Mouse (Mus musculus): ENCODE results near the gene 1810037I17Rik. TPM values are rescaled to one million over a fixed set of nuclear protein-coding genes. Genes with fewer than 3 reads are reported as not detected.

Gene 1810037I17Rik
- polyA plus RNA-seq, 1 experiment = 85.1 TPM

DNA sequence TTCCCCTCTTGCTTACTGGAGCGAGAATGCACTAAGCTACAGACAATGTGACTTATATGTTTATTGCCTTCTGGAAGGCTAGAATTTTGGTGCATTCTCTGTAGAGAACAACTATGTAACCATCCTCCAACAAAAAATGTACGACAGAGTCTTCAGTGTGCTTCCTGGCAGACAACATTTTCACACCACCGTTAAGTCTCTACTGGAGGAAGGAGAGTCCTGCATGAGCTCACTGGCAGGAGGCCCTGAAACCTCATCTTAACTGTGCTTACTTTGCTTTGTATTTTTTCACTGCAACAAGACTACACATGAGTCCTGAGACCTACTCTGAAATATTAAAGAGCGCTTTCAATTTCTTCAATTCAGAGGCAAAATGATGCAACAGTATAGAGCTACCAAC is 51.4 kb downstream of the 1810037I17Rik start:
- Histone ChIP-seq H3K27ac (replicated peaks; ENCODE audit: low read depth, low read length) (no peak overlapping the region), H3K4me1 (ENCODE audit: control insufficient read depth, insufficient read depth, insufficient read length, low read length) (peaks cover 3% of the 10 kb centered on the region; the same call in 1 of the 2 replicates), H3K4me3 (ENCODE audit: insufficient read depth, low read depth, low read length) (no peak overlapping the region)

Other genes with a start within 250 kb of the 1810037I17Rik start
- 0.91 and 1.9 TPM in 2 replicates for gene Pde5a, start 195.3 kb upstream of the 1810037I17Rik start, polyA plus RNA-seq (2012; ENCODE audit: insufficient read depth, insufficient read length, missing spikeins)
- gene Fabp2, start 29.1 kb upstream of the 1810037I17Rik start, polyA plus RNA-seq (2012; ENCODE audit: insufficient read depth, insufficient read length, missing spikeins) = not detected in 2 replicates
- gene Gm10959, start 4.8 kb upstream of the 1810037I17Rik start, polyA plus RNA-seq (2012; ENCODE audit: insufficient read depth, insufficient read length, missing spikeins) = not detected in 2 replicates
- 4.3 and 5.4 TPM in 2 replicates for gene Usp53, start 60.3 kb downstream of the 1810037I17Rik start, polyA plus RNA-seq (2012; ENCODE audit: insufficient read depth, insufficient read length, missing spikeins)
- 5.9 and 7.5 TPM in 2 replicates for gene Myoz2, start 110.8 kb downstream of the 1810037I17Rik start, polyA plus RNA-seq (2012; ENCODE audit: insufficient read depth, insufficient read length, missing spikeins)